Mouse (Mus musculus) limb, embryonic 11.5 days (tissue): ENCODE measurements around the gene Plcb1. TPM values are rescaled to one million over a fixed set of nuclear protein-coding genes. Genes with fewer than 3 reads are reported as not detected.

Source experiments
- ATAC-seq: fragments of 200-750 bp; cut with Nextera tagmentation; 2 replicates; pipeline ENCODE4 v1.8.0; 2017; ENCODE audit warnings: low read depth; ENCODE audit not compliant: insufficient number of reproducible peaks, low FRiP score, low TSS enrichment
- DNase-seq: peaks from one replicate; pipeline ENCODE4 v3.0.0-alpha.2; 2015; ENCODE audit warnings: low spot score
- H3K27ac ChIP-seq: fragments of 300-500 bp; sonication (generic); replicated peaks from 2 replicates; pipeline ENCODE4 v1.5.1; 2014; ENCODE audit warnings: low read depth, mild to moderate bottlenecking, low read length
- H3K27me3 ChIP-seq: fragments of 300-500 bp; sonication (generic); 2 replicates; pipeline ENCODE4 v1.6.1; 2014; ENCODE audit warnings: mild to moderate bottlenecking, low read length, mixed read lengths; ENCODE audit not compliant: control insufficient read depth, insufficient read depth
- H3K36me3 ChIP-seq: fragments of 300-500 bp; sonication (generic); 2 replicates; pipeline ENCODE4 v1.6.1; 2014; ENCODE audit warnings: mild to moderate bottlenecking, low read length, moderate library complexity, mixed read lengths; ENCODE audit not compliant: control insufficient read depth, insufficient read depth
- H3K4me1 ChIP-seq: fragments of 300-500 bp; sonication (generic); 2 replicates; pipeline ENCODE4 v1.6.1; 2014; ENCODE audit warnings: low read length, mixed read lengths; ENCODE audit not compliant: control insufficient read depth, insufficient read depth
- H3K4me2 ChIP-seq: fragments of 300-500 bp; sonication (generic); 2 replicates; pipeline ENCODE4 v1.6.1; 2014; ENCODE audit warnings: low read depth, mild to moderate bottlenecking, moderate library complexity; ENCODE audit not compliant: severe bottlenecking
- H3K4me3 ChIP-seq: fragments of 300-500 bp; sonication (generic); 2 replicates; pipeline ENCODE4 v1.5.1; 2014; ENCODE audit warnings: low read depth, low read length
- H3K9ac ChIP-seq: fragments of 300-500 bp; sonication (generic); 2 replicates; pipeline ENCODE4 v1.6.1; 2014; ENCODE audit warnings: mild to moderate bottlenecking, low read length
- H3K9me3 ChIP-seq: fragments of 300-500 bp; sonication (generic); 2 replicates; pipeline ENCODE4 v1.6.1; 2016; ENCODE audit warnings: low read length; ENCODE audit not compliant: control insufficient read depth
- WGBS: fragments of 180-500 bp; shearing (Covaris S2); extraction: QIAGEN DNeasy Blood & Tissue Kit; methylation state at CpG from one replicate; pipeline ENCODE4 v1.1.7; 2014; 5-methylcytosine and 5-hydroxymethylcytosine counted together
- polyA plus RNA-seq: library from polyadenylated mRNA; unstranded; fragments of >200 nt; fragmentation: Nextera tagmentation; extraction: Ambion mirVana; gene quantifications from 2 replicates; pipeline ENCODE4 v1.2.1, GENCODE M21; 2014

Gene Plcb1
- polyA plus RNA-seq, 1 experiment from 2014 or later = 10.4 TPM

- Histone ChIP-seq H3K4me1 (no peaks in the 10 kb centered on the region), H3K9me3 (no peaks in the 10 kb centered on the region), H3K27me3 (no peaks in the 10 kb centered on the region), H3K36me3 (no peaks in the 10 kb centered on the region), H3K27ac (no peak overlapping the region), H3K4me3 (no peak overlapping the region), H3K4me2 (no peak overlapping the region), H3K9ac (no peak overlapping the region)
- ATAC-seq (no peak), DNase-seq (no peak)
- WGBS = 85% methylated on average over 1 of the region's 1 CpGs
Observed at GRCm38 (mm10) chr2:135300480-135300879, 514.6 kb downstream of the Plcb1 start.

GRCm38 (mm10) chr2:135302483-135302882 is 516.6 kb downstream of the Plcb1 start:
- Histone ChIP-seq H3K27me3 (no peaks in the 10 kb centered on the region), H3K9me3 (no peaks in the 10 kb centered on the region), H3K36me3 (no peaks in the 10 kb centered on the region), H3K27ac (no peak overlapping the region), H3K4me2 (no peak overlapping the region), H3K4me1 (no peaks in the 10 kb centered on the region), H3K4me3 (no peak overlapping the region), H3K9ac (no peak overlapping the region)
- ATAC-seq = no peak
- 91% methylated on average over 2 of the region's 2 CpGs for WGBS
- no peak for DNase-seq

- 94% methylated on average over 3 of the region's 3 CpGs for WGBS
- no peak for DNase-seq
- H3K36me3 ChIP-seq = no peaks in the 10 kb centered on the region
- no peak overlapping the region for H3K9ac ChIP-seq
- H3K27me3 ChIP-seq = no peaks in the 10 kb centered on the region
- H3K27ac ChIP-seq = no peak overlapping the region
- no peak for ATAC-seq
- H3K4me1 ChIP-seq = no peaks in the 10 kb centered on the region
- H3K4me2 ChIP-seq = no peak overlapping the region
- H3K4me3 ChIP-seq = no peak overlapping the region
- H3K9me3 ChIP-seq = no peaks in the 10 kb centered on the region
Observed at GRCm38 (mm10) chr2:135305186-135305585, 519.3 kb downstream of the Plcb1 start.

- no peaks in the 10 kb centered on the region for H3K27me3 ChIP-seq
- ATAC-seq = no peak
- WGBS = 76% methylated on average over 7 of the region's 7 CpGs
- H3K36me3 ChIP-seq = no peaks in the 10 kb centered on the region
- no peaks in the 10 kb centered on the region for H3K9me3 ChIP-seq
- no peak overlapping the region for H3K4me3 ChIP-seq
- no peak overlapping the region for H3K4me2 ChIP-seq
- no peak overlapping the region for H3K9ac ChIP-seq
- DNase-seq = no peak
- H3K4me1 ChIP-seq = no peaks in the 10 kb centered on the region
- H3K27ac ChIP-seq = no peak overlapping the region
Observed at GRCm38 (mm10) chr2:135305736-135306471, 520.0 kb downstream of the Plcb1 start.

- no peak overlapping the region for H3K27ac ChIP-seq
- ATAC-seq (no peak), DNase-seq (no peak)
- no peaks in the 10 kb centered on the region for H3K27me3 ChIP-seq
- no peaks in the 10 kb centered on the region for H3K4me1 ChIP-seq
- H3K9me3 ChIP-seq = no peaks in the 10 kb centered on the region
- WGBS = 78% methylated on average over 2 of the region's 2 CpGs
- no peak overlapping the region for H3K4me3 ChIP-seq
- H3K36me3 ChIP-seq = no peaks in the 10 kb centered on the region
- no peak overlapping the region for H3K9ac ChIP-seq
- H3K4me2 ChIP-seq = no peak overlapping the region
Observed at GRCm38 (mm10) chr2:135306472-135306771, 520.6 kb downstream of the Plcb1 start.

- H3K36me3 ChIP-seq = no peaks in the 10 kb centered on the region
- no peaks in the 10 kb centered on the region for H3K27me3 ChIP-seq
- ATAC-seq = no peak
- WGBS = 90% methylated on average over 4 of the region's 4 CpGs
- H3K4me1 ChIP-seq = no peaks in the 10 kb centered on the region
- no peaks in the 10 kb centered on the region for H3K9me3 ChIP-seq
- no peak overlapping the region for H3K4me2 ChIP-seq
- no peak overlapping the region for H3K27ac ChIP-seq
- no peak for DNase-seq
- H3K4me3 ChIP-seq = no peak overlapping the region
- H3K9ac ChIP-seq = no peak overlapping the region
Observed at GRCm38 (mm10) chr2:135307787-135308186, 521.9 kb downstream of the Plcb1 start.

- no peaks in the 10 kb centered on the region for H3K9me3 ChIP-seq
- no peak overlapping the region for H3K4me2 ChIP-seq
- DNase-seq = no peak
- H3K4me3 ChIP-seq = no peak overlapping the region
- no peak for ATAC-seq
- WGBS = 84% methylated on average over 3 of the region's 3 CpGs
- no peak overlapping the region for H3K9ac ChIP-seq
- H3K36me3 ChIP-seq = no peaks in the 10 kb centered on the region
- no peaks in the 10 kb centered on the region for H3K4me1 ChIP-seq
- no peaks in the 10 kb centered on the region for H3K27me3 ChIP-seq
- H3K27ac ChIP-seq = no peak overlapping the region
Observed at GRCm38 (mm10) chr2:135315980-135316379, 530.1 kb downstream of the Plcb1 start.

GRCm38 (mm10) chr2:135318136-135318535 is 532.3 kb downstream of the Plcb1 start:
- Histone ChIP-seq H3K4me1 (no peaks in the 10 kb centered on the region), H3K27me3 (no peaks in the 10 kb centered on the region), H3K4me3 (no peak overlapping the region), H3K27ac (no peak overlapping the region), H3K9me3 (no peaks in the 10 kb centered on the region), H3K9ac (no peak overlapping the region), H3K36me3 (no peaks in the 10 kb centered on the region), H3K4me2 (no peak overlapping the region)
- no peak for ATAC-seq
- WGBS = 81% methylated on average over 1 of the region's 1 CpGs
- no peak for DNase-seq
